Mouse (Mus musculus) hindbrain, embryonic 12.5 days (tissue): Measurements from ENCODE around the gene Drap1. TPM values are rescaled to one million over a fixed set of nuclear protein-coding genes. Genes with fewer than 3 reads are reported as not detected.
A peak's percentile ranks its signal among the peaks of the same experiment; 100 is the strongest.

Experiments used
- ATAC-seq: fragments of 200-750 bp; cut with Nextera tagmentation; 2 replicates; pipeline ENCODE4 v1.8.0; 2017; ENCODE audit warnings: moderate TSS enrichment; ENCODE audit not compliant: low FRiP score
- H3K27ac ChIP-seq: fragments of 300-500 bp; sonication (generic); 2 replicates; pipeline ENCODE4 v1.5.1; 2016; ENCODE audit warnings: mild to moderate bottlenecking
- H3K27me3 ChIP-seq: fragments of 300-500 bp; sonication (generic); 2 replicates; pipeline ENCODE4 v1.6.1; 2016; ENCODE audit warnings: mild to moderate bottlenecking
- H3K36me3 ChIP-seq: fragments of 300-500 bp; sonication (generic); 2 replicates; pipeline ENCODE4 v1.6.1; 2016; ENCODE audit warnings: mild to moderate bottlenecking
- H3K4me1 ChIP-seq: fragments of 300-500 bp; sonication (generic); 2 replicates; pipeline ENCODE4 v1.6.1; 2016
- H3K4me2 ChIP-seq: fragments of 300-500 bp; sonication (generic); replicated peaks from 2 replicates; pipeline ENCODE4 v1.6.1; 2016; ENCODE audit warnings: mild to moderate bottlenecking
- H3K4me3 ChIP-seq: fragments of 300-500 bp; sonication (generic); 2 replicates; pipeline ENCODE4 v1.5.1; 2016; ENCODE audit warnings: mild to moderate bottlenecking
- H3K9ac ChIP-seq: fragments of 300-500 bp; sonication (generic); 2 replicates; pipeline ENCODE4 v1.6.1; 2016; ENCODE audit warnings: mild to moderate bottlenecking, moderate library complexity
- H3K9me3 ChIP-seq: fragments of 300-500 bp; sonication (generic); replicated peaks from 2 replicates; pipeline ENCODE4 v1.6.1; 2016; ENCODE audit warnings: mild to moderate bottlenecking
- WGBS: fragments of 180-500 bp; shearing (Covaris S2); methylation state at CpG from one replicate; pipeline ENCODE4 v1.1.7; 2016; 5-methylcytosine and 5-hydroxymethylcytosine counted together
- polyA plus RNA-seq: library from polyadenylated mRNA; unstranded; fragments of >200 nt; fragmentation: Nextera tagmentation; extraction: Ambion mirVana; gene quantifications from 2 replicates; pipeline ENCODE4 v1.2.1, GENCODE M21; 2016

The Drap1 gene
- 276 and 280 TPM in 2 replicates for polyA plus RNA-seq

GRCm38 (mm10) chr19:5424782-5425741 is at the start of gene Drap1, which contains the start of gene AI837181:
Gene Drap1, minus strand, starts transcription at chr19:5424979.
Gene AI837181, plus strand, starts transcription at chr19:5425144.
- peak within 1 kb of the TSS; percentile 77 for H3K4me3 ChIP-seq
- peak within 1 kb of the TSS; percentile 90 for H3K9ac ChIP-seq
- H3K36me3 ChIP-seq: peaks cover 46% of the 10 kb centered on the region
- H3K4me2 ChIP-seq: peak within 1 kb of the TSS; percentile 88
- H3K27me3 ChIP-seq: no peaks in the 10 kb centered on the region
- H3K9me3 ChIP-seq: no peaks in the 10 kb centered on the region
- H3K4me1 ChIP-seq: peaks cover 36% of the 10 kb centered on the region
- H3K27ac ChIP-seq: peak within 1 kb of the TSS; percentile 94
- under 1% methylated on average over 51 of the region's 87 CpGs for WGBS
- ATAC-seq: peak; percentile 90

GRCm38 (mm10) chr19:5473720-5474119 is 48.9 kb upstream of the Drap1 start, which contains the start of gene Efemp2:
Gene Efemp2, plus strand, starts transcription at chr19:5473954.
- peaks cover 24% of the 10 kb centered on the region for H3K4me1 ChIP-seq
- WGBS: under 1% methylated on average over 22 of the region's 22 CpGs
- H3K36me3 ChIP-seq: peaks cover 3% of the 10 kb centered on the region; the same call in 1 of the 2 replicates
- no peaks in the 10 kb centered on the region; the same call in 1 of the 2 replicates for H3K27me3 ChIP-seq
- H3K4me3 ChIP-seq: peak within 1 kb of the TSS; percentile 52
- H3K9ac ChIP-seq: peak within 1 kb of the TSS; percentile 76
- H3K4me2 ChIP-seq: peak within 1 kb of the TSS; percentile 97
- H3K27ac ChIP-seq: peak within 1 kb of the TSS; percentile 62
- peak; percentile 62 for ATAC-seq
- H3K9me3 ChIP-seq: no peaks in the 10 kb centered on the region

GRCm38 (mm10) chr19:5472857-5473256 is 48.1 kb upstream of the Drap1 start:
- Histone ChIP-seq H3K4me3 (no peak overlapping the region), H3K4me2 (no peak overlapping the region), H3K9ac (no peak overlapping the region), H3K9me3 (no peaks in the 10 kb centered on the region), H3K4me1 (peaks cover 24% of the 10 kb centered on the region), H3K36me3 (0 out of 2 replicates have a peak, but pooled peaks cover 2% of the 10 kb centered on the region), H3K27me3 (no peaks in the 10 kb centered on the region), H3K27ac (no peak overlapping the region)
- no peak for ATAC-seq
- 76% methylated on average over 3 of the region's 3 CpGs for WGBS

- WGBS: 39% methylated on average over 5 of the region's 5 CpGs
- no peak for ATAC-seq
- H3K9me3 ChIP-seq: no peaks in the 10 kb centered on the region
- H3K27ac ChIP-seq: no peak overlapping the region
- no peak overlapping the region for H3K4me2 ChIP-seq
- H3K27me3 ChIP-seq: no peaks in the 10 kb centered on the region
- no peak overlapping the region for H3K9ac ChIP-seq
- H3K36me3 ChIP-seq: peaks cover 9% of the 10 kb centered on the region
- peaks cover 24% of the 10 kb centered on the region for H3K4me1 ChIP-seq
- H3K4me3 ChIP-seq: no peak overlapping the region
Measured at GRCm38 (mm10) chr19:5471846-5472245, 47.1 kb upstream of the Drap1 start.

- no peak within 1 kb of the TSS for H3K9ac ChIP-seq
- no peak for ATAC-seq
- WGBS: 61% methylated on average over 5 of the region's 5 CpGs
- H3K9me3 ChIP-seq: no peaks in the 10 kb centered on the region
- H3K4me2 ChIP-seq: no peak within 1 kb of the TSS
- peaks cover 33% of the 10 kb centered on the region for H3K36me3 ChIP-seq
- H3K27me3 ChIP-seq: no peaks in the 10 kb centered on the region
- no peak within 1 kb of the TSS for H3K27ac ChIP-seq
- H3K4me3 ChIP-seq: no peak within 1 kb of the TSS
- H3K4me1 ChIP-seq: peaks cover 10% of the 10 kb centered on the region
Measured at GRCm38 (mm10) chr19:5468374-5468773, 43.6 kb upstream of the Drap1 start, which contains the start of gene Ctsw. Gene Ctsw, minus strand, starts transcription at chr19:5468507.

- H3K27ac ChIP-seq: no peak overlapping the region
Measured at GRCm38 (mm10) chr19:5466916-5467500, 42.2 kb upstream of the Drap1 start.

GRCm38 (mm10) chr19:5465037-5465436 is 40.3 kb upstream of the Drap1 start:
- H3K4me3 ChIP-seq: no peak overlapping the region
- H3K9me3 ChIP-seq: no peaks in the 10 kb centered on the region
- H3K27me3 ChIP-seq: no peaks in the 10 kb centered on the region
- no peak overlapping the region for H3K27ac ChIP-seq
- 93% methylated on average over 8 of the region's 8 CpGs for WGBS
- H3K4me1 ChIP-seq: peaks cover 20% of the 10 kb centered on the region
- no peak overlapping the region for H3K9ac ChIP-seq
- no peak for ATAC-seq
- H3K36me3 ChIP-seq: peaks cover 44% of the 10 kb centered on the region
- H3K4me2 ChIP-seq: no peak overlapping the region

More at GRCm38 (mm10) chr19:5466916-5467500, 42.2 kb upstream of the Drap1 start:
- H3K27me3 ChIP-seq: no peaks in the 10 kb centered on the region
- ATAC-seq: no peak
- no peak overlapping the region for H3K4me2 ChIP-seq
- no peaks in the 10 kb centered on the region for H3K9me3 ChIP-seq
- H3K4me1 ChIP-seq: peaks cover 10% of the 10 kb centered on the region
- no peak overlapping the region for H3K4me3 ChIP-seq
- H3K36me3 ChIP-seq: peaks cover 44% of the 10 kb centered on the region
- no peak overlapping the region for H3K9ac ChIP-seq
- WGBS: 92% methylated on average over 6 of the region's 6 CpGs

GRCm38 (mm10) chr19:5463791-5464562 is 39.2 kb upstream of the Drap1 start:
- H3K9ac ChIP-seq: peak overlapping the region; percentile 51
- 40% methylated on average over 15 of the region's 15 CpGs for WGBS
- peaks cover 23% of the 10 kb centered on the region for H3K4me1 ChIP-seq
- H3K9me3 ChIP-seq: no peaks in the 10 kb centered on the region
- H3K27ac ChIP-seq: 0 out of 2 replicates have a peak overlapping the region, but pooled peaks have one; percentile 25
- peak overlapping the region; percentile 21 for H3K4me3 ChIP-seq
- ATAC-seq: peak; percentile 57
- peak overlapping the region; percentile 48 for H3K4me2 ChIP-seq
- H3K36me3 ChIP-seq: peaks cover 44% of the 10 kb centered on the region
- H3K27me3 ChIP-seq: peaks cover 5% of the 10 kb centered on the region; the same call in 1 of the 2 replicates

GRCm38 (mm10) chr19:5463212-5463611 is 38.4 kb upstream of the Drap1 start:
- WGBS: 87% methylated on average over 9 of the region's 9 CpGs

GRCm38 (mm10) chr19:5461411-5461810 is 36.6 kb upstream of the Drap1 start:
- Histone ChIP-seq H3K27ac (no peak overlapping the region), H3K4me2 (peak overlapping the region; percentile 94), H3K9me3 (no peaks in the 10 kb centered on the region), H3K27me3 (peaks cover 11% of the 10 kb centered on the region; the same call in 1 of the 2 replicates), H3K4me3 (peak overlapping the region; percentile 54), H3K9ac (peak overlapping the region; percentile 69), H3K36me3 (peaks cover 30% of the 10 kb centered on the region), H3K4me1 (peaks cover 34% of the 10 kb centered on the region)
- ATAC-seq: no peak
- WGBS: 89% methylated on average over 6 of the region's 6 CpGs

More at GRCm38 (mm10) chr19:5463212-5463611, 38.4 kb upstream of the Drap1 start:
- no peak for ATAC-seq
- 0 out of 2 replicates have a peak overlapping the region, but pooled peaks have one; percentile 5 for H3K4me3 ChIP-seq
- H3K9me3 ChIP-seq: no peaks in the 10 kb centered on the region
- peaks cover 11% of the 10 kb centered on the region; the same call in 1 of the 2 replicates for H3K27me3 ChIP-seq
- no peak overlapping the region for H3K4me2 ChIP-seq
- no peak overlapping the region for H3K27ac ChIP-seq
- no peak overlapping the region for H3K9ac ChIP-seq
- peaks cover 23% of the 10 kb centered on the region for H3K4me1 ChIP-seq
- H3K36me3 ChIP-seq: peaks cover 44% of the 10 kb centered on the region

- WGBS: under 1% methylated on average over 32 of the region's 32 CpGs
- H3K4me1 ChIP-seq: peaks cover 43% of the 10 kb centered on the region
- peak; percentile 51 for ATAC-seq
Measured at GRCm38 (mm10) chr19:5460465-5460911, 35.7 kb upstream of the Drap1 start, which contains the start of gene Fibp. Gene Fibp, plus strand, starts transcription at chr19:5460615.

More at GRCm38 (mm10) chr19:5460465-5460911, 35.7 kb upstream of the Drap1 start, which contains the start of gene Fibp:
- Histone ChIP-seq H3K27me3 (peaks cover 11% of the 10 kb centered on the region; the same call in 1 of the 2 replicates), H3K27ac (peak within 1 kb of the TSS; percentile 45), H3K4me2 (peak within 1 kb of the TSS; percentile 94), H3K9me3 (no peaks in the 10 kb centered on the region), H3K36me3 (peaks cover 21% of the 10 kb centered on the region), H3K9ac (peak within 1 kb of the TSS; percentile 69), H3K4me3 (peak within 1 kb of the TSS; percentile 54)
